Mouse (Mus musculus): ENCODE measurements around the gene Cd5. TPM values are rescaled to one million over a fixed set of nuclear protein-coding genes. Genes with fewer than 3 reads are reported as not detected.

Cd5 gene
- polyA plus RNA-seq, 1 experiment from 2014 or later, result 0.34 TPM

DNA sequence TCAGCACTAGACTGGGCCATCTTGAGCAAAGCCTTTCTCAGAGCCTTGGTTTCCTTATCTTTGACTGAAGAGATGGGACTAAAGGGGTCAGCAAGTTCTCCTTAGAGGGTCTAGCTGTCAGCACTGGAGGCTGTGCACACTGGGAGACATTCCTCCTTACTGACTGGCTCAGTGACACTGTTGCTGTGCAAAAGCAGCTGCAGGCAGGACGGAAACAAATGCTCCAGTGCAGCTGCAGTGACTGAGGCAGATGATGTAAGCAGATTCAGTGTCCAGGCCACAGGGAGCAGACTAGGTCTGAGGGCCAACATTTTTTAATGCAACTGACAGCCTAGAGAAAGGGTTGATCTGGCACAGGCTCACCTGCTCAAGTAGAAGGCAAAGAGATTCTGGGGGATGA is 65.5 kb downstream of the Cd5 start:
- ATAC-seq (replicated peaks; ENCODE audit: low FRiP score), result no peak
- H3K4me3 ChIP-seq (replicated peaks), result no peak overlapping the region
- no peak overlapping the region for H3K4me2 ChIP-seq
- no peaks in the 10 kb centered on the region for H3K27me3 ChIP-seq
- H3K9me3 ChIP-seq (replicated peaks), result no peaks in the 10 kb centered on the region
- no peak overlapping the region for H3K9ac ChIP-seq
- no peak overlapping the region for H3K27ac ChIP-seq
- 55% methylated on average over 1 of the region's 1 CpGs for WGBS
- no peaks in the 10 kb centered on the region for H3K36me3 ChIP-seq
- no peaks in the 10 kb centered on the region for H3K4me1 ChIP-seq

DNA sequence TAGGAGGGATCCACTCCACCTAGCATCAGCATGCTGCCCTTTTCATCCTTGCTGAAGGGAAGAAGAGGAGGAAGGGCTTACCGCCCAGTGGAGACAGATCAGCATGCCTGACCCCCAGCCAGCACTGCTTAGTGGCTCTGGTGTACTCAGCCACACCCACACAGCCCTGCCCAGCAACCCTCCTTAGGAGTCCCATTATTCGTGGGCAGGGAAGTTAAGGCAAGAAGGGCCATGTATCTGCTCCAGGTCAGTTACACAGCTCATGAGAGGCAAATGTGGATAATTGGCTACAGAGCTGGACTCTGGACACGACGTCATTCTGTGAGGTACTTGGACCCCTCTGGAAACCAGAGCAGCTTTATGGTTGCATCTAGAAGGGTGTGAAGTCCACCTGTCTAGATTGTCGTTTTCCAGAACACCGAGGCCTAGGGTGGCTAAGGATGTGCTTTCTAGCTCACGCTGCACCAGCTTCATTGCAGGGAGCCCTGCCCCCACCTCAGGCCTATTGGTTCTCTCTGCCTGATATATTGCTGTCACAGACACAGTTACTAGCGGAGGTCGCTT is 66.9 kb downstream of the Cd5 start:
- Histone ChIP-seq H3K4me2 (no peak overlapping the region), H3K27me3 (no peaks in the 10 kb centered on the region), H3K9ac (no peak overlapping the region), H3K4me1 (no peaks in the 10 kb centered on the region), H3K36me3 (no peaks in the 10 kb centered on the region), H3K27ac (no peak overlapping the region), H3K9me3 (replicated peaks) (no peaks in the 10 kb centered on the region), H3K4me3 (replicated peaks) (no peak overlapping the region)
- no peak for ATAC-seq (replicated peaks; ENCODE audit: low FRiP score)
- 56% methylated on average over 9 of the region's 9 CpGs for WGBS

DNA sequence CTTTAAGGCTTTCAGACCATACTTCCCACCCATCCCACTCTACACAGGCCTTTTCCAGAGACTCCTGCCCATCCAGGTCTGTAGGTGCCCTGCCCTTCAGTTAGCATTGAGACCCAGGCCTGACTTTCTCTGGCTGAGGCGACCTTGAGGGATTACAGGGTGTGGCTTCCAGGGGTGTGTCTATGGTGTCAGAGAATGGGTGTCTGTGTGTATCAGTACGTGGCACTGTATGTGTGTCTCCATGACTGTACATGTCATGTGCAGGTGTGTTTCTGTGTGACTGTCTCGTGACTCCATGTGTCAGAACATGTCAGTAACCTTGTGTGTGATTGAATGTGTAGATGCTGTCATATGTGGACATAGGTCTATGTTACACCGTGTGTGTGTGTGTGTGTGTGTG is 67.5 kb downstream of the Cd5 start:
- H3K36me3 ChIP-seq, result no peaks in the 10 kb centered on the region
- 87% methylated on average over 4 of the region's 4 CpGs for WGBS
- H3K27me3 ChIP-seq, result no peaks in the 10 kb centered on the region
- no peak overlapping the region for H3K4me2 ChIP-seq
- H3K27ac ChIP-seq, result no peak overlapping the region
- H3K9ac ChIP-seq, result no peak overlapping the region
- H3K9me3 ChIP-seq (replicated peaks), result no peaks in the 10 kb centered on the region
- no peak for ATAC-seq (replicated peaks; ENCODE audit: low FRiP score)
- H3K4me3 ChIP-seq (replicated peaks), result no peak overlapping the region
- no peaks in the 10 kb centered on the region for H3K4me1 ChIP-seq

Other genes starting within 250 kb of the Cd5 start
- gene Cpsf7, start 213.7 kb downstream of the Cd5 start, polyA plus RNA-seq (2015; fragmentation: Nextera tagmentation; extraction: Ambion mirVana), result 48.0 and 49.6 TPM in 2 replicates
- gene Sdhaf2, start 212.9 kb downstream of the Cd5 start, polyA plus RNA-seq (2015; fragmentation: Nextera tagmentation; extraction: Ambion mirVana), result 59.4 and 61.4 TPM in 2 replicates
- gene Tmem216, start 182.8 kb downstream of the Cd5 start, polyA plus RNA-seq (2015; fragmentation: Nextera tagmentation; extraction: Ambion mirVana), result 47.1 and 51.6 TPM in 2 replicates
- gene Cyb561a3, start 161.8 kb downstream of the Cd5 start, polyA plus RNA-seq (2015; fragmentation: Nextera tagmentation; extraction: Ambion mirVana), result 16.6 and 16.7 TPM in 2 replicates
- gene Tmem138, start 161.6 kb downstream of the Cd5 start, polyA plus RNA-seq (2015; fragmentation: Nextera tagmentation; extraction: Ambion mirVana), result 43.2 and 46.9 TPM in 2 replicates
- 338 and 368 TPM in 2 replicates for gene Ddb1, start 133.7 kb downstream of the Cd5 start, polyA plus RNA-seq (2015; fragmentation: Nextera tagmentation; extraction: Ambion mirVana)
- gene Tkfc, start 133.3 kb downstream of the Cd5 start, polyA plus RNA-seq (2015; fragmentation: Nextera tagmentation; extraction: Ambion mirVana), result 32.3 and 38.7 TPM in 2 replicates
- gene Vwce, start 104.8 kb downstream of the Cd5 start, polyA plus RNA-seq (2015; fragmentation: Nextera tagmentation; extraction: Ambion mirVana), result 3.0 and 3.2 TPM in 2 replicates
- not detected in 2 replicates for gene Pga5, start 60.9 kb downstream of the Cd5 start, polyA plus RNA-seq (2015; fragmentation: Nextera tagmentation; extraction: Ambion mirVana)
- gene Vps37c, start 50.3 kb downstream of the Cd5 start, polyA plus RNA-seq (2015; fragmentation: Nextera tagmentation; extraction: Ambion mirVana), result 29.7 and 31.7 TPM in 2 replicates
- 0.26 TPM in 1 of 2 replicates, not detected in the other for gene Cd6, start 91.1 kb upstream of the Cd5 start, polyA plus RNA-seq (2015; fragmentation: Nextera tagmentation; extraction: Ambion mirVana)
- gene Slc15a3, start 100.7 kb upstream of the Cd5 start, polyA plus RNA-seq (2015; fragmentation: Nextera tagmentation; extraction: Ambion mirVana), result 0.31 and 0.39 TPM in 2 replicates
- gene Tmem132a, start 130.9 kb upstream of the Cd5 start, polyA plus RNA-seq (2015; fragmentation: Nextera tagmentation; extraction: Ambion mirVana), result 77.5 and 89.7 TPM in 2 replicates
- gene Tmem109, start 143.0 kb upstream of the Cd5 start, polyA plus RNA-seq (2015; fragmentation: Nextera tagmentation; extraction: Ambion mirVana), result 93.6 and 105 TPM in 2 replicates
- gene Prpf19, start 156.2 kb upstream of the Cd5 start, polyA plus RNA-seq (2015; fragmentation: Nextera tagmentation; extraction: Ambion mirVana), result 48.1 and 49.4 TPM in 2 replicates
- gene Zp1, start 181.6 kb upstream of the Cd5 start, polyA plus RNA-seq (2015; fragmentation: Nextera tagmentation; extraction: Ambion mirVana), result not detected in 2 replicates
- gene Ptgdr2, start 198.2 kb upstream of the Cd5 start, polyA plus RNA-seq (2015; fragmentation: Nextera tagmentation; extraction: Ambion mirVana), result 0.08 and 0.09 TPM in 2 replicates
- 33.1 and 33.4 TPM in 2 replicates for gene Ccdc86, start 210.3 kb upstream of the Cd5 start, polyA plus RNA-seq (2015; fragmentation: Nextera tagmentation; extraction: Ambion mirVana)
- gene Ms4a10, start 235.7 kb upstream of the Cd5 start, polyA plus RNA-seq (2015; fragmentation: Nextera tagmentation; extraction: Ambion mirVana), result 0.31 TPM in 1 of 2 replicates, not detected in the other